Mouse (Mus musculus): ENCODE measurements around the gene Eprs. TPM values are rescaled to one million over a fixed set of nuclear protein-coding genes. Genes with fewer than 3 reads are reported as not detected.

Eprs gene
- polyA plus RNA-seq, 1 experiment from 2014 or later, result 147 TPM

GRCm38 (mm10) chr1:185430488-185430887 lies 67.6 kb downstream of the Eprs start:
- ATAC-seq (ENCODE audit: insufficient read depth) (no peak), DNase-seq (no peak)
- Histone ChIP-seq H3K9ac (no peak overlapping the region), H3K27ac (ENCODE audit: low read depth) (no peak overlapping the region), H3K9me3 (ENCODE audit: low read depth, low read length) (no peaks in the 10 kb centered on the region), H3K27me3 (ENCODE audit: insufficient read depth, low read length) (no peaks in the 10 kb centered on the region), H3K36me3 (ENCODE audit: insufficient read depth) (peaks cover 42% of the 10 kb centered on the region), H3K4me2 (no peak overlapping the region), H3K4me1 (ENCODE audit: insufficient read depth) (no peaks in the 10 kb centered on the region), H3K4me3 (ENCODE audit: low read depth, low read length) (no peak overlapping the region)
- 89% methylated on average over 5 of the region's 5 CpGs for WGBS
- TF ChIP-seq CTCF (IDR thresholded peaks at IDR 0.05; ENCODE audit: low read depth), result no peak

- WGBS, result 75% methylated on average over 6 of the region's 6 CpGs
- DNase-seq, result no peak
- no peak for TF ChIP-seq CTCF (IDR thresholded peaks at IDR 0.05; ENCODE audit: low read depth)
- no peak overlapping the region for H3K9ac ChIP-seq
- no peak for ATAC-seq (ENCODE audit: insufficient read depth)
- no peak overlapping the region for H3K4me3 ChIP-seq (ENCODE audit: low read depth, low read length)
- no peaks in the 10 kb centered on the region for H3K9me3 ChIP-seq (ENCODE audit: low read depth, low read length)
- H3K4me1 ChIP-seq (ENCODE audit: insufficient read depth), result no peaks in the 10 kb centered on the region
- no peak overlapping the region for H3K27ac ChIP-seq (ENCODE audit: low read depth)
- H3K4me2 ChIP-seq, result no peak overlapping the region
- no peaks in the 10 kb centered on the region for H3K27me3 ChIP-seq (ENCODE audit: insufficient read depth, low read length)
- peaks cover 36% of the 10 kb centered on the region for H3K36me3 ChIP-seq (ENCODE audit: insufficient read depth)
Observed at GRCm38 (mm10) chr1:185431245-185431997, 68.6 kb downstream of the Eprs start.

GRCm38 (mm10) chr1:185431998-185432317 lies 69.1 kb downstream of the Eprs start:
- WGBS, result 81% methylated on average over 13 of the region's 13 CpGs
- no peaks in the 10 kb centered on the region for H3K4me1 ChIP-seq (ENCODE audit: insufficient read depth)
- peaks cover 32% of the 10 kb centered on the region for H3K36me3 ChIP-seq (ENCODE audit: insufficient read depth)
- no peaks in the 10 kb centered on the region for H3K9me3 ChIP-seq (ENCODE audit: low read depth, low read length)
- DNase-seq (no peak), ATAC-seq (ENCODE audit: insufficient read depth) (no peak)
- H3K27ac ChIP-seq (ENCODE audit: low read depth), result no peak overlapping the region
- no peak overlapping the region for H3K4me3 ChIP-seq (ENCODE audit: low read depth, low read length)
- H3K4me2 ChIP-seq, result no peak overlapping the region
- no peak overlapping the region for H3K9ac ChIP-seq
- no peaks in the 10 kb centered on the region for H3K27me3 ChIP-seq (ENCODE audit: insufficient read depth, low read length)
- no peak for TF ChIP-seq CTCF (IDR thresholded peaks at IDR 0.05; ENCODE audit: low read depth)

- no peaks in the 10 kb centered on the region for H3K9me3 ChIP-seq (ENCODE audit: low read depth, low read length)
- TF ChIP-seq CTCF (IDR thresholded peaks at IDR 0.05; ENCODE audit: low read depth), result no peak
- H3K27ac ChIP-seq (ENCODE audit: low read depth), result no peak overlapping the region
- no peaks in the 10 kb centered on the region for H3K27me3 ChIP-seq (ENCODE audit: insufficient read depth, low read length)
- no peak for ATAC-seq (ENCODE audit: insufficient read depth)
- H3K4me2 ChIP-seq, result no peak overlapping the region
- H3K4me1 ChIP-seq (ENCODE audit: insufficient read depth), result no peaks in the 10 kb centered on the region
- peaks cover 21% of the 10 kb centered on the region for H3K36me3 ChIP-seq (ENCODE audit: insufficient read depth)
- DNase-seq, result no peak
- no peak overlapping the region for H3K4me3 ChIP-seq (ENCODE audit: low read depth, low read length)
- 76% methylated on average over 6 of the region's 6 CpGs for WGBS
- no peak overlapping the region for H3K9ac ChIP-seq
Observed at GRCm38 (mm10) chr1:185433112-185433511, 70.3 kb downstream of the Eprs start.

- H3K4me1 ChIP-seq (ENCODE audit: insufficient read depth), result no peaks in the 10 kb centered on the region
- DNase-seq (peak; percentile 44), ATAC-seq (ENCODE audit: insufficient read depth) (no peak)
- no peak overlapping the region for H3K4me2 ChIP-seq
- WGBS, result 52% methylated on average over 9 of the region's 9 CpGs
- H3K4me3 ChIP-seq (ENCODE audit: low read depth, low read length), result no peak overlapping the region
- H3K9me3 ChIP-seq (ENCODE audit: low read depth, low read length), result no peaks in the 10 kb centered on the region
- TF ChIP-seq CTCF (IDR thresholded peaks at IDR 0.05; ENCODE audit: low read depth), result no peak
- no peaks in the 10 kb centered on the region for H3K36me3 ChIP-seq (ENCODE audit: insufficient read depth)
- H3K27me3 ChIP-seq (ENCODE audit: insufficient read depth, low read length), result no peaks in the 10 kb centered on the region
- H3K27ac ChIP-seq (ENCODE audit: low read depth), result no peak overlapping the region
- H3K9ac ChIP-seq, result no peak overlapping the region
Observed at GRCm38 (mm10) chr1:185438841-185439580, 76.2 kb downstream of the Eprs start.

GRCm38 (mm10) chr1:185441703-185442472 lies 79.0 kb downstream of the Eprs start:
- Histone ChIP-seq H3K27me3 (ENCODE audit: insufficient read depth, low read length) (no peaks in the 10 kb centered on the region), H3K36me3 (ENCODE audit: insufficient read depth) (no peaks in the 10 kb centered on the region), H3K4me1 (ENCODE audit: insufficient read depth) (no peaks in the 10 kb centered on the region), H3K9ac (no peak overlapping the region), H3K9me3 (ENCODE audit: low read depth, low read length) (no peaks in the 10 kb centered on the region), H3K4me3 (ENCODE audit: low read depth, low read length) (no peak overlapping the region), H3K27ac (ENCODE audit: low read depth) (no peak overlapping the region), H3K4me2 (no peak overlapping the region)
- 60% methylated on average over 18 of the region's 18 CpGs for WGBS
- ATAC-seq (ENCODE audit: insufficient read depth) (no peak), DNase-seq (peak; percentile 41)
- no peak for TF ChIP-seq CTCF (IDR thresholded peaks at IDR 0.05; ENCODE audit: low read depth)

- Histone ChIP-seq H3K4me2 (no peak overlapping the region), H3K27ac (ENCODE audit: low read depth) (no peak overlapping the region), H3K36me3 (ENCODE audit: insufficient read depth) (no peaks in the 10 kb centered on the region), H3K27me3 (ENCODE audit: insufficient read depth, low read length) (peaks cover 2% of the 10 kb centered on the region), H3K9me3 (ENCODE audit: low read depth, low read length) (no peaks in the 10 kb centered on the region), H3K9ac (no peak overlapping the region), H3K4me1 (ENCODE audit: insufficient read depth) (no peaks in the 10 kb centered on the region), H3K4me3 (ENCODE audit: low read depth, low read length) (no peak overlapping the region)
- ATAC-seq (ENCODE audit: insufficient read depth) (no peak), DNase-seq (no peak)
- WGBS, result 85% methylated on average over 7 of the region's 7 CpGs
- TF ChIP-seq CTCF (IDR thresholded peaks at IDR 0.05; ENCODE audit: low read depth), result no peak
Observed at GRCm38 (mm10) chr1:185448936-185449335, 86.1 kb downstream of the Eprs start.

All from lung, embryonic 14.5 days (tissue).